Mouse (Mus musculus) naive thymus-derived CD4-positive, alpha-beta T cell, adult 2 months (primary cell): ENCODE measurements at regions not wholly inside any gene's neighbourhood (a gene's known extent, or its start where the extent isn't known, plus 50 kb on each side); places are given as distances from the start of the nearest gene placed in this dataset.

ENCODE experiments used
- DNase-seq: peaks from one replicate; pipeline ENCODE4 v3.0.0-alpha.2; 2011; ENCODE audit warnings: low read depth

DNA sequence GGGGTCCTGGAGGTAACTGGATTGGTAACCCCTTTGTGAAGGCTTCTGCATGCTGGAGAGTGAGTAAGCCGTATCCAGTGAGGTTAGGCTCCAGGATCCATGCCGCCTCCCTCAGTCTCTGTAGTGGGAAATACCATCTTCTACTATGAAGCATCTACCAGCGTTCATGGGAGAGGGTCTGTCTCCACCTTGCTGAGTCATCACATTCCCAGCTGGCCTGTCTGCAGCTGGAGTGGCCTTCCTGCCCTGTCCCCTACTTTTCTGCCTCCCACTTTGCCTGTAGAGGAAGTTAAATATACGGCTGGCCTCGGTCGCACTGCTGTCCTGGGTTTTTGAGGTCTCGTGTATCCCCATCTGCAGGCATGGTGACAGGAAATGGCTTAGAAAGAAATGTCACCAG is 78.0 kb upstream of the Sec14l1 start:
- DNase-seq: no peak

DNA sequence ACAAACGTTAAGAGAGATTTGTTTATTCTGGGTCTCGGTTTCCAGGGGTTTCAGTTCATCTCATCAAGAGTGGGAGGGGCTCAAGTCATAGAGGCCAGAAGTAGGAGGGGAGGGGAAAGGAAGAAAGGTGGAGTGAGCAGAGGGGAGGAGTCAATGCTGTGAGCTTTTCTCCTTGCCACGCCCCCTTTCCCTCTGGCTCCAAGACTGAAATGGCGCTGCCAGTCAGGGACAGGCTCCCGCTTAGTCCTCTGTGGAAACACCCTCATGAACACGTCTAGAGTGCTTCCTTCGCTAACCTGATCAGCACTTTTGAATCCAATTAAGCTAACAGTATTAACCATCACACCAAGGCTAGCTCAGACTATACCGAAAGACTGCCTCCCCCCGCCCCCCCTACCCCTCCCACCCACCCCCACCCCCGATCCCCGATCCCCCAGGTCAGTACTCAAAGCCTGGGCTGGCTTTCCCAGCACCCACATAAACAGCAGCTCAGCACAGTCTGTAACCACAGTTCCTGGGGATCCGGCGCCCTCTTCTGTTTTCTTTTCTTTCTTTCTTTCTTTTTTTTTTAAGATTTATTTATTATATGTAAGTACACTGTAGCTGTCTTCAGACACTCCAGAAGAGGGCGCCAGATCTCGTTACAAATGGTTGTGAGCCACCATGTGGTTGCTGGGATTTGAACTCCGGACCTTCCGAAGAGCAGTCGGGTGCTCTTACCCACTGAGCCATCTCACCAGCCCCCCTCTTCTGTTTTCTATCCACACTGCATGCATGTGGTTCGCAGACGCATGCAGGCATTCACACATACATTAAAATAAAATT is 76.5 kb upstream of the Sec14l1 start:
- no peak for DNase-seq

DNA sequence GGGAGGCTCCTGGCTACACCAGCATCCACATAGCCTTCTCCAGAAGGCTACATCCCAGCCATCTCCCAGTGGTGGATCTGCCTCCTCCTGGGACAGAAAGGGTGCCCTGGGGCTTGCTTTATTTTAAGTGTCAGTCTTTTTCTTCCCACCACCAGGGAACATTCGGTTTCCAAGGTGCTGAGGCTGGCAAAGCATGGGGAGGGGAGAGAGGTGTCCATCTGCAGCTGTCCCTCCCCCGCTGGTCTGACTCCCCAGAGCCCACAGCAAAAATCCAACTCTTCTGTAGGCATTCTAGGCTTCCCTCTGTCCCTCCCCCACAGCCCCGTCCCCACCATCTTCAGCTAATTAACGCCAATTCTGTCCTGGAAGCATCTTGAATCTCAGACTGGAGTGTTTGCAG is 74.1 kb upstream of the Sec14l1 start:
- DNase-seq: no peak

DNA sequence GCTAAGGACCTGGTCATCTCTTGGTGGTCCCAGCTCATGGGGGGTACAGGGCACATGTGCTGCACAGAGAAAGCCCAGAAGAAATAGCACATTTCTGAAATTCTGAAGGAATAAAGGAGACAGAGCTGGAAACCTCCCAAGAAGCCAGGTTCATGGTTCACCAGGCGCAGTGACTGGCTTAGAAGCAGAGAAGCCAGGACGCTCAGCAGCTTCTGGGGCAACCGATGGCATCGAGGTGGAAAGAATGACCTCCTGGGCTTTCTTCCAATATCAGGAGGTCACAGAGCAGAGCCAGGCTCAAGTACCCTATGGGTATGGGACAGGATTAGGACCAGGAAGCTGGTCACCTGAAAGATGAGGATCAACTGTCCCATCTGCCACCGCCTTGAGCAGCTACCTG is 72.6 kb upstream of the Sec14l1 start:
- no peak for DNase-seq

DNA sequence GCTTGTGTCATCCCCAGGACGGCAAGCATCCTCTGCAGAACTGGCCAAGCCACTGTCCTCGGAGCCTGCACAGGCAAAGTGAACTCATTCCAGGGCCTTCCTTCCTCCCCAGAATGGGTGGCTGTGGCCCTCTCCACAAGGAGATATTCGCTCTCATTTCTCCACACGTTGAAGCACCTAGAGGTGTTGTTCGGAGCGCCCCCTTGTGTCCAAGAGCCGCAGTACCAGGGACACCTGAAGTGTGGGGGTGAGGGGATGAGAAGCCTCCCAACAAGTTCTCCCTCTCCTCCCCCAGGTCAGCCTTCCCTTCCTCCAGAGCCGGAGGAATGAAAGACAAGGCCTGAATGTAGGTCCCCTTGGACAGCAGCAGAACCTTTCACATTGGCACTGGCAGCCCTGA is 71.4 kb upstream of the Sec14l1 start:
- DNase-seq: peak; percentile 74

DNA sequence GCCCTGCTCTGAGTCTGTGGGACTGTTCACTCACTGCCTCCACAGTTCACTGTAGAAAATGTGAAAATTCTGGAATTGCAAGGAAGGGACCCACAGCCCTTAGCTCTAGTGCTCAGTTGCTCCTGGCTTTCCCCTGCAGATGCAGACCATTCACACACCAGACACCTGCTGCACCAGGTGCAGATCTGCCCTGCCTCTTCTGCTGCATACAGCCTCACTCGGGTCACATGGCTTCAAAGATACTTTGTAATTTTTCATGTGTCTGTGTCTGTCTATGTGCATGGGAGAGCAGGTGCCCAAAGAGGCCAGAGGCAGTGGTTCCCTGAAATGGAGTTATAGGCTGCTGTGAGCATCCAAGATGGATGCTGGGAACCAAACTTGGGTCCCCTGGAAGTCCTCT is 70.2 kb upstream of the Sec14l1 start:
- no peak for DNase-seq

DNA sequence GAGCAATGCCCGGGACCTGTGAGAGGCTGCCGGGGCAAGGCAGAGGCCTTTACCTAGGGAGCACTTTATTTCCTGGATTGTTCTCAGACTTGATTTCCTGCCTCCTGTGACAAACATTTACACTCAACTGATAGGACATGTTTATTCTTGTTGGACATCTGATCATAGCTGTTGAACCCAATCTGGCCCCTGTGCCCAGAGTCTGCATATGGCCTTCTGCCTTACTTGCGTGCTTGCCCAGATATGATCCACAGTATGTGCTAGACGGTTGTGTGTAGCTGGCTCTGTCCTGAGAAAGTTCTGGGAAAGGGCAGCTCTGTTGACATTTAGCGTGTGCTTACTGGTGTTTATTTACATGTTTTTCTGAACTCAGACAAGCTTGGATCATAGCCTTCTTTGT is 68.3 kb upstream of the Sec14l1 start:
- DNase-seq: no peak

DNA sequence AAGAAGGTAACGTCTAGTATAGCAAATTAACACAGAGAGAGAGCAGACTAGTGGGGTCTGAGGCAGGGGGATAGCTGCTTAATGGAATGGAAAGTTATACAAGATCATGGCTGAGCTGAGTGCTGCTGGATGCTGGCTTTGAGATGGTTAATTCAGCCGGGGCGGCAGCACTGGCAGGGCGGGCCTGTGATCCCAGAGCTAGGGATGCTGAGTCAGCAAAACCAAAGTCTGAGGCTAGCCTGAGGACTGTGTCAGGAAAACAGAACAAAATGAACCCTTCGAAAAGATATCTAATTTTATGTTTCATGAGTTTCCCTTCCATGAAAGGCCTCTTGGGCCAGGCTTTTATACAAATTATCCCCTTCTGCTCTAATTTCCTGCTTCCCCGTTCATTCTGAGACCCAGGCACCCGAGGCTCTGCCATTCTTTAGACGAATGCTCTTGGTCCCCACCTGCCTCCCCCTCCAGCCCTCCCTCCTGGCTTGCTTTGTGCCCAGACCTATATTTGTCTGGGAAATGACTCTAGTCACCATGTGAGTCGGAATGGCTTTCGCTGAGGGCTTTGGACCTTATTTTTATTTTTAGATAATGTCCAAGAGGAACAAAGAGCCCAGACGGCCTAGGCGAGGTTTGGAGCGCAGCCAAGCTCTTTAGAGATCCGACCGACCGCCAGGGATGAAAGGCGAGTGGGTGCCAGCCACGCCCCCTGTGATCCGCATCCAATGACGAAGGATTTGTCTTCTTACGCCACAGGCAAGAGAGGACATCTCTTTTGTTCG is 67.6 kb upstream of the Sec14l1 start:
- no peak for DNase-seq

DNA sequence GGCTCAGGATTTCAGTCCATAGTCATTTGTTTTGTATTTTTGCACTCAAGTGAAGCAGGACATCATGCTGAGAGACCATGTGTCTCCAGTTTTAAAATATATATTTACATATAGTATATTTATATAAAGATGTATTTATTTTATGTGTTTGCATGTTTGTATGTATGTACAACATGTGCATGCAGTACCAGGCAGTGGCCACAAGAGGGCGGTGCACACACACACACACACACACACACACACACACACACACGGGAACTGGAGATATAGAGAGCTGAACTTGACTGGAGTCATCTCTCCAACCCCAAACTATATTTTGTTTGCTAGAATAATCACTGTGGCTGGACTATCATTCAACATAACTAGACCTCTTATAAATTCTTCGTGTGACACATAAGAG is 66.1 kb upstream of the Sec14l1 start:
- DNase-seq: no peak

DNA sequence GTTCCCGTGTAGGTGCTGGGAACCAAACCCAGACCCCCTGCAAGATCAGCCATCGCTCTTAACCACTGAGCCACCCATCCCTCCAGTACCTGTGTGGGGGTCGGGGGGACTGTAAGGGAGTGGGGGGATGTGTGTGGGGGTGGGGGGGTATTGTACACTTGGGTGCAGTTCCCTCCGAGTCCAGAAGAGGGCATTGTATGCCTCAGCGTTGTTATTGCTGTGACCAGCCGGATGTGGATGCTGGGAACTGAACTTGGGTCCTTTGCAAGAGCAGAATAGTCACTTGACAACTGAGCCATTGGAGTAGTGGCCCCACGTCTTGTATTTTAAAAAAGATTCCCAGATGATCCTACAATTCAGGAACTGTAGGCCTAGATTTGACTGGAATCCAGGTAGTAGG is 64.2 kb upstream of the Sec14l1 start:
- DNase-seq: no peak

DNA sequence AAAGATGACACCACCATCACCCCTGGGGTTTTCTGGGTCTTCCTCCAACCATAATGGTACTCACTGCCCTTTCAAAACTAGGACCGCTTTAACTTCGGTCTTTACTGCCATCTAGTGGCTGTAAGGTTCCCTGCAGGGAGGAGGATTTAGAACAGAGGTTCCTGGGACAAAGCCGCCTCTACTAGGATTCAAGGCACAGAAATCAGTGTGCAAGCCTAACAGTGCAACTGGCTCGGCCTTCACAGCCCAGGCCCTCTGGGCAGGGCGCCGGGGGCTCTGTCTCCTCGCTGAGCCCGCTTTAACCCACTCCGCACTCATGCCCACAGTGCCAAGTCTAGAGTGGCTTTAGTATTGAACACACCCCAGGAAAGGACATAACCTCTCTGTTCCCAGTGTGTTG is 58.0 kb upstream of the Sec14l1 start:
- peak; percentile 71 for DNase-seq

DNA sequence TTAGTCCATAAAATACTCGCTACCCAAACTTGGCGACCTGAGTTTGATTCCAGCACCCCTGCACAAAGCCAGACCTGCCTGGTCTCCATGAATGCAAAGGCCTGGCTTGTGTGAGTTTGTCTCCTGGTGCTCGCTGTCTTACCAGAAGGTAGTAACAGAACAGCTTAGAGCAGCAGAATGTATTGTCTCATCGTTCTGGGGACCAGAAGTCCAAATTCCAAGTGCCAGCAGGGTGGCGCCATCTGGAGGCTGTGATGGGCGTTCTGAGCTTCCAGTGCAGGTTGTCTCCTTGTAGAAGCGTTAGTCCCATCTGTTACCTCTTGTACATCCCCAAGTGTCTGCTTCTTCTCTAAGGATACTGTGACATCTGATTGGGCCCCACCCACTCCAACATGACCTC is 57.5 kb upstream of the Sec14l1 start:
- no peak for DNase-seq

DNA sequence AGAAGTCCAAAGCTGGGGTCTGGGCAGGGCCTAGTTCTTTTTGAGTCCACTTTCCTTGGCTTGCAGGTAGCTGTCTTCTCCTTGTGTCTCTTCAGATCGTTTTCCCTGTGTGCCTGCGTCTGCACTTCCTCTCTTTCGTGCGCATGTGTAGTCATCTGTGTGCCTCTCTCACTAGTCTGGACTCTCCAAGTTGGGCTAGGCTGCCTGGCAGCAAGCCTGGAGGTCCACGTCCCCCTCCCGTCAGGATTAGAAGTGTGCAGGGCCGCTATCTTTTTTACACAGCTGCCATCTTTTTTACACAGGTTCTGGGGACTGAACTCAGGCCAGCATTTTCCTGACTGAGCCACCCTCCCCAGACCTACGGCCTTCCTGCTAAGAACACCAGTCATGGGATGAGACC is 55.8 kb upstream of the Sec14l1 start:
- DNase-seq: no peak

DNA sequence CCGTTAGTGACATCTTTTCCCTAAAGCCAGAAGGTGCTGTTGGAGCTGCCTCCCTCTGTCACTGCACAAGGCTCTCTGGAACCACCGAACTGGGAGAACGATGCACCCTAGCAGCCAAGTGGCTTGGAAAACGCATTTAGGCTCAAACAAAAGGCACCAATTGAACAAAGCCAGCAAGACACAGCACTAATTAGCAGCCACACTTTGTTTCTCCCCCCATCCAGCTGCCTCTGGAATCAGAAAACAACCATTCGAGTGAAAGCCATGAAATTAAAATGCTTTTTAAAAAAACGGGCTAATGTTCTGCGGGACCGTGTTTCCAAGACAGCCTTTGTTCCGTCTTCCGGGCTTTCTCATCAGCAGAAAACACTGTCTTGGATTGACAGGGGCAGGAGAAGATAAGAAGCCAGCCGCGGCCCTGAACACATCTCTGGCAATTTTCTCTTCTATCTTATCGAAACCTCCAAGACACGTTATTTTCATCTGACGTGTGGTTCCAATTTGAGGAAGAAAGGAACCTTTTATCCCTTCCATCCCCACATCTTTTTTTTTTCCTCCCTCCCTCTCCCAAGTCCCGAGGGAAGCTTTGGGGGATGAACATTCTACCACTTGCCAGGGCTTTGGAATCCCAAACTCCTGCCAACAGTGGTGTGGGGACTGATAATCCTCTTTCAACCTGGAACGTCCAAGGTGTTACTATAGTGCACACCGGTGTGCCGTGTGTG is 54.8 kb upstream of the Sec14l1 start:
- DNase-seq: no peak

DNA sequence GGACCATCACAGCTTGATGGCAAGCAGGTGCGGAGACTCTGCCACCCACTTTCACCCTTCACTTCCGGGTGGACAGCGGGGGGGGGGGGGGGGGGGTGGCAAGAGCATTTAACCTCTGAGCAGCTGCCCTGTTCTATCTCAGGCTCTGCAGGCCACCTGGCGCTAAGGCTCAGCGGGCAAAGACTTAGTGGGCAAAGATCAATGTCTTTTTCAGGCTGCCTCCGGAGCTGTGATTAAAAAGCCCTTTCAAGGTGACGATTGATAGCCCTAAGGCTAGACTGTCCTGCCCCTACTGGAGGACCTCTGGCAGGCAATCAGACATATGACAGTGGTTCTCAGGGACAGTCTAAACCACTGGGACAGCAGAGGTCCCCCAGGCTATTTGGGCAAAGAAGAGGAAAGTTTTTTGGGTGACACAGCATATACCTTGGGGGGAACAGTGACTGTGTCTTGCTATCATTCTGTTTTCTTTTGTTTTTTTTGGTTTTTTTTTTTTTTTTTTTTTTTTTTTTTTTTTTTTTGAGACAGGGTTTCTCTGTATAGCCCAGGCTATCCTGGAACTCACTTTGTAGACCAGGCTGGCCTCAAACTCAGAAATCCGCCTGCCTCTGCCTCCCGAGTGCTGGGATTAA is 54.1 kb upstream of the Sec14l1 start:
- no peak for DNase-seq

DNA sequence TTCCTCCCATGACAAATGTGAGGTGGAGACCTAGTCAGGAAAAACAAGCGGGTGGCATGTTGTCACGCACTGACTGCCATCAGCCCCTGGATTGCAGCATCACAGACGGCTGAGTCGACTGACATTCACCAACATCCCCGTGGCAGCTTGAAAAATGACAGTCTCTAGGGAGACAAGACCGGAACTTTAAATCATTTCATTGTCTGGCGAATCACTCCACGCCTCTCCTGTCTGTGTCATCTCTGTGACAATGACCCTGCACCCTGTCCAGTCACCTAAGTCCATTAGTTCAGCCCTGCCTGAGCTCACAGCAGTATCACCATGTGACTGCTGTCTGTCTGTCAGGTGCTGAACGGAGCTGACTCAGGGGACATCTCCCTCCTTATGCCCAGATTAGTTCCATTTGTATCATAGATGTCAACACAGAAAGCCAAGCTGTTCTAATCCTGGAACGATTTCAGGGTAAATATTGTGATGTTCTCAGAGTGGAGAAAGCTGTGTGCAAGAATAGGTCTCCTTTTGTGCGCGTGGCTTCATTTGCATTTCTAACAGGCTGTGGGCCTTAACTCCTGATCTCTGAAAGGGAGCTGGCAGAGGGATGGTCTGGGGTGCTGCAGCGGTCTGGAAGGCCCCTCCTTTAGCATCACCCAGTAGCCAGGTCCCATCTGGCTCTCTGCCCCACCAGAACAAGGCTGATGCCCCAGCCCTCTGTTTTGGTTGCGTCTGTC is 52.0 kb upstream of the Sec14l1 start:
- no peak for DNase-seq
